Mouse (Mus musculus): ENCODE results near the gene Rorb. TPM values are rescaled to one million over a fixed set of nuclear protein-coding genes. Genes with fewer than 3 reads are reported as not detected.

The Rorb gene
- total RNA-seq, 2 experiments from 2014 or later = 0.61 to 0.70 TPM

DNA sequence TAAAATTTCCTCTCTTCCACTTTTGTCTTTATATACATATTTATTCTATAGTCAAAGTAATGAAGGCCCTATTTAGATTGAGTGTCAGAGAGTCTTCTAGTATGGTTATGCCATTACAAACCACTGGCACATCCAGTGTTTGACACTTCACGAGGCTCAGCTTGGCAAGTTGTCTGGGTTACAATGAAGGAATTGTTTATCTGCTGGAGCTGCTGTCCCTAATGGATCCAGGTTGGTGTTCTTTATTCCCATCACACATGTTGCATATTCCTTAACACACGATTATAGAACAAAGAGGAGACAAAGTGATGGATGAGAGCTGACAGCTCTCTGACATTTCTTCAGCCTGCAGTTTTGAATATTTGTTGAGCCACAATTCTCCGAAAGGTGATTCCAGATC, 77.0 kb downstream of the Rorb start:
- DNase-seq (ENCODE audit: low spot score in 2 of 2) = no peak

DNA sequence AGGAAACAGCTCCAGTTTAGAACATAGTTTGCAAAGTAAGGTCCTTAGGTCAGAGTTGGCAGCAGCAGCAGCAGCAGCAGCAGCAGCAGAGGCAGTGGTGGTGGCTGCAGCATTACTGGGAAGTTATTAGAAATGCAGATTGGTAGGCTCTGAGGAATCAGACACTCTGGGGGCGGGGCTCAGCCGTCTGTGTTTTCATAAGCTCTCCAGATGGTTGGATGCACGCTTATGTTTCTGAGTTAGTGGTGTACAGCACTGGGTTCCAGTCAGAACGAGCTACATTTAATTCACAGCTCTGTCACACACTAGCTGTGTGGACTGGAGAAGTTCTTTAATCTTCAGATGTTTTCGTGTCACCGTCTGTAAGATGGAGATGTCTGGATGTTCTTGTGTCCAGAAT, 105.9 kb downstream of the Rorb start:
- DNase-seq (ENCODE audit: low spot score in 2 of 2) = no peak

DNA sequence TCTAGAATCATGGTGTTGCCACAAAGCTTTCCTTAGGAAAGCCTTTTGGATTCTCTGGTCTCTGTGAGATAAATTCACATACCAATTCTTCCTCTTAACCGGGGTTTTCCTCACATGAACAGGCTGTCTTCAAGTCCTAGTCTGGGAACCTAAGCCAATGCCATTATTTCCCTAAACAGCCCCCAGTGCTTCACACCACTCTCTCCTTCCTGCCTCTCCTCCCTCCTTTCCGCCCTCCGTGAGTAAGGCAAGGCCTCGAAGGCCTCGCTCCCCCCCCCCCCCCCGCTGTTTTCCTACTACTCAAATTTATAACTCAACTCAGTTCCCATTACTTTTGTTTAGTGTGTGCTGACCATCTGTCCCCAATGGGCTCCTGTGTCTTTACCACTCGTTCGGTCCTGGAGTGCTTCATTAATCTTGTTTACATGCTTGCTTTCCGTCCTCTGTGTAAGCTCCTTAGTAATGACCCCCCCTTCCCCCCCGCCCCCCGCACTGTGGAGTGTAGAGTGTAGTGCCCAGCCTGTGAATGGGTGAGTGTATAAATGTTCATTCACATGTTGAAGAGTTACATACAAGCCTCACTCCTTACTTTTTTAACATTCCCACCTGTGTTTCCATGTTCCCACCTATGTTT, 106.9 kb downstream of the Rorb start:
- no peak for DNase-seq (ENCODE audit: low spot score in 2 of 2)

DNA sequence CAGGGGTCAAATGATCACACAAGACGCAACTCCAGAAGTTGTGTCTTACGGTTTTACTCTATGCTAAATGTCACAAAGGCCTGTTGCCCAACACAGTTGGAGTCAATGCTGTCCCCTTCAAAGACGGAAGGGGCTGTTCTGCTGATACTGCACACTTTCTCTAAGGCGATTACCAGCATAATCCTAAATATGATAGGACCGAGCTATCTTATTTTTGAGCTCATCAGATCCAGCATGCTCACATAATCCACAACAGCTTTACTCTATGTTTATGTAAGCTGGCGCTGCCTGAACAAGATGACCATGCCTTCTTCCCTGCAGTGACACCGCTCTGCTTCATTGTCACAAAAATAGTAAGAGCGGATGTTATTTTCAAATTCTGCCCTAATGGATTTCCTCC, 112.0 kb downstream of the Rorb start:
- DNase-seq (ENCODE audit: low spot score in 2 of 2) = no peak

DNA sequence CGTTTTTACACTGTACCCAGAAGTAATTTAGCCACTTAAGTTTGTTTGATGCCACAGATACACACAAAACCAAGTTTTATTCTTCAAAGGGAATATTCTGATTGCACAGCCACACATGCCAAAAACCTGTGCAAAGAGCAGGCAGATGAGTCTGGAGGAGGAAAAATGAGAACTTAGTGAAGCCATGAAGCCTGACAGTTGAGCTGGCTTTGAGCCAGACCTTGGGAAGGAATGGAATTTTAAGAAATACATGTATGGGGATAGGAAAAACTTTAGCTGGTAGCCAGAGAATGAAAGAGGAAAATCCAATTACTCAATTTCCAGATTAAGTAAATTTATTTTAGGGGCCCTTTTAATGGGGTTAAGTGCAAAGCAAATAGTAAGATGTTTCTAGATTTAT, 113.3 kb downstream of the Rorb start:
- DNase-seq (ENCODE audit: low spot score in 2 of 2) = no peak

DNA sequence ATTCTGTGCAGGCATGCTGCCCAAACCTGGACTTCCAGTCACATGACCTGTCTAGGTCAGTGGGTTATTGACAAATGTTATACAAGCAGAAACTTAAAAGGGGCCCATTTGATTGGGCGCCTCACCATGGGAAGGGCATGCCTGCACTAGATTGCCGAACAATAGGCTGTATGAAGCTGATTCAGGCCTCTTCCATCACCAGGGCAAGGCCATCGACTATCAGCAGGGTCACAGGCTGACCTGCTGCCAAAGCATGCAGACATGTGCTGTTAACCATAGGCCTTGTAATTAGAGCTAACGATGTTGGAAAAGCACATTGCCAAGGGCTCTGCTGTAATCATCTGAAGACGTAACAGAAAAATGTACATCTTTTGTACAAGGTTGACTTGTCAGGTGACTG, 131.0 kb downstream of the Rorb start:
- DNase-seq (ENCODE audit: low spot score in 2 of 2) = no peak

DNA sequence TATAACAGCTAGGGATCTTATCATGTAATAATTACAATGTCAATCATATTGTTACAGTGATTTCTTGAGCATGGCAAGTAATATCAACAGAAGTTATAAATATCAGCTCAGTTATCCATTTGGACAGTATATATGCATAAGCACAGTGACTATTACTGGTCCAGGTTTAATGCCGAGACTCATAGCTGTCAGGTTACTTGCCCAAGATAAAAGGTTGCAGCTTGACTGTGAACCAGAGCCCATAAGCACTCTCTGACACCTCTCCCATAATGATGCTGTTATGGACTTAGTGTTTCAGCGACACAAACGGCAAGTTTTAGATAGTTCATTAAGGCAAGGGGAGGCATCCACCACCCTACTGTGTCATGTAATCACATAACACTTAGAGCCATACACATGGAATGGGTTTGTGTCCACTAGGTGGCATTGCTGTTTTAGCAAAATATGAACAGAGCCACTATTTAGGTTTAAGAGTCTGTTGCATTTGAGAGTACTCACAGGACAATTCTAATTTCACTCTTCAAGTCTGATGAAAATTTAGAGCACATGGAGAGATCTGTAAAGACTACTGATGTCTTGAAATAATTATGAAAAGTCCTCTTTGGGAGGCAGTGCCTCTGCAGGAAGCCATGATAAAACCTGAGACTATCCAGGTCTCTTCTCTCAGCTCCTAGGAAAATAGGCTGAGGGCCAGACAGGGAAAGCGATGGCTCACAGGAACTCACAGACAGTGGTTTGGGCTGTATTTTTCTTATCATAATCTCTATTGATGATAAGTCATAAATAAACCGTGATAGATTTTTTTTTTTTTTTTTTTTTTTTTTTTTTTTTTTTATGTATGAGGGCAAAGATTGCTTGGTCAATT, 136.0 kb downstream of the Rorb start:
- DNase-seq (ENCODE audit: low spot score in 2 of 2) = no peak

DNA sequence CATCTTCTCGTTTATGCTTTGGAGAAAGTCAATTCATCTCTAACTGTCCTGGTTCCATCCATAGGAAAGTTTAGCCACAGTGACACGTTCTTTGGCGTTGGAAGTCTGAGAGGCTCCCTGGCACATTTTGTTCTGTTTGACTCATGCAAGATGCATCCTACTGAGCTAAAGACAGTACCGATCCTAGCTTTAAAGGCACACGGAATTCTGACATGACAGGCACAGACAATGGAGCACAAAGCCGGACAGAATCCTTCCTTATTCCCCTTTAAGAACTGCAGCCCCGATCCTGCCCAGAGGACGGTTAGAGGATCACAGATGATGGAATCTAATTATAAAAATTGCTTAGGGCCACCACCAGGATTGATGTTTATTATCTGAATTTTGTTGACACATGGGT, 141.6 kb downstream of the Rorb start:
- no peak for DNase-seq (ENCODE audit: low spot score in 2 of 2)

DNA sequence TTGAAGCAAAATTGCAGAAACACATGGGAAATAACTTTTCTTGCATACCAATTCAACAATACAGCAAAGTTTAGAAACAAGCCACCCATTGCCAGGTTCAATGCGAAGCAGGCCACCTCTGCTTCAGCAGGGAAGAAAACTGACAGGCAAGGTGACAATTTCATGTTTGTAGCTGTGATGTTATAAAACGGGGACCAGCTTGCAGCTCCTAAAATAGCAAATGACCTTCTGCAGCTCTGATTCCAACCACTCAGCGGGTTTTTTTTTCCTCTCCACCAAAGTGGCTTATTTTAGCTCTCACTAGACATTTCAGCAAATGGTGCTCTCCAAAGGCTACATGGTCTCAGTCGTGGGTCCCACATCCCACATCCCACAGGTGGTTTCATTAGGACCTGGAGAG, 143.7 kb downstream of the Rorb start:
- no peak for DNase-seq (ENCODE audit: low spot score in 2 of 2)

DNA sequence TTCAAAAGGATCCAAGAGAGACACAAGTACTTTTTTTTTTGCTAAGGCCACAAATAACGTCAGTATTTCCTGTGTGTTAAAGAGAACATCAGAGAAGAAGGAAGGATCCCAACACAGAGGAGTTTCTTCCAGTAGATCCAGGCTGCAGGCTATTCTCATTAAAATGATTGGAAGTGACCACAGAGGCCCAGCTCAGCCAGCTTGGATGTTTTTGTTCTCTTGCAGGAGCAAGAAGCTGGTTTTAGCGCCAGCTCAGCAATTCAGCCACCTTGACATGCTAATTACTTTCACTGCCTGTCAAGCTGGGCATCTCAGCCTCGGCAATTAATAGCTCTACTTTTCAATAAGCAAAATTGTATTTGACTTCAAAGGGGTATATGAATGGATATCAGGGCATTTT, 151.1 kb downstream of the Rorb start:
- DNase-seq (ENCODE audit: low spot score in 2 of 2) = no peak

DNA sequence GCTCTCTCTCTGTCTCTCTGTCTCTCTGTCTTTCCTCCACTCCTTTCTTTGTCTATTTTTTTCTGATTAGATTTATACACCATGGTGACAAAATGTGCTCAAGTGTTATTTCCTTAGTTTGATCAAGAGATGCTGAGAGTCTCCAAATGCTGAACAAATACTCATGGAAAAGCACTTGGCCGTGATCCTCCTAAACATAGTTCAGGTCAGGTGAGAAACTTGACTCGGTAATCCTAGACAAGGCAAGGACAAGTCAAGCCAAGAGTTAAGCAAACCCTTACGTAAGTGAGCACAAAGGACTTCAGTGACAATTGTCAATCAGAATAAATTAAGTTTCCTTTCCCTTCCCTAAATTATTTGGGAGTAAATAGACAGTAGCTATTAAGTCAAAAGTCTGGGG, 158.2 kb downstream of the Rorb start:
- no peak for DNase-seq (ENCODE audit: low spot score in 2 of 2)

DNA sequence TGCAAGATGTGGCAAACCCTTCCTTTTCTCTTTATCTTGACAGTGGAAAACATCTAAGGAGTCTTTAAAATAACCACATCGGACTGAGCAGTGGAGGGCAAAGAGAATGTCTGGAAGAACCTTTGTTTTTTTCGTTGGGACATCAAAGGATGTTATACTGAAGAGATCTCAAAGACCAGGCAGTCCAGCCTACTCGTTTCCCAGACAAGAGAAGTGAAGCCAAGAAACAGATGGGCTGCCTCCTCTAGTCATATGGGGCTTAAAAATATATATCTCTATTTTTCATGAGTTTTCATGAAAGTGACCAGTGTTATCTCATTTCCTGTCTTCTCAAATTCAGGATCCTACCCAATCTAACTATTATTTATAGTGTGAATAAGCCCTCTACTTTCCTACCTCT, 163.8 kb downstream of the Rorb start:
- no peak for DNase-seq (ENCODE audit: low spot score in 2 of 2)

DNA sequence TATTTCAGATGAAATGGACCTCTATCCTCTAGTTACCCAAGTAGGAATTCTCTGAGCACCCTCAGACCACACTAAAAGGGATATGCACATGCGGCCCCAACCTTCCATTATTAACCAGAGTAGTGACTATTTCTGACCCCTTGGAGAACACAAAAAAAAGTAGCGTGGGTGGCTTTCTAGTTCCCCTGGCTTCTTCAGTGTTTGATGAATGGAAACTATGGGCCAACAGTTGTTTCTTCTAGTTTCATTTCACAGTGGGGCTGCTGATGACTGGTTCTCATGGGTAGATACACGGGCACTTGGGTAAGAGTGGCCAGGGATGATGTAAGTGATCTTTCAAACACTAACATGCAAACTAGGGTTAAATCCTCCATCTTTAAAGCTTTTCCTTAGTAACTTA, 165.7 kb downstream of the Rorb start:
- no peak for DNase-seq (ENCODE audit: low spot score in 2 of 2)

DNA sequence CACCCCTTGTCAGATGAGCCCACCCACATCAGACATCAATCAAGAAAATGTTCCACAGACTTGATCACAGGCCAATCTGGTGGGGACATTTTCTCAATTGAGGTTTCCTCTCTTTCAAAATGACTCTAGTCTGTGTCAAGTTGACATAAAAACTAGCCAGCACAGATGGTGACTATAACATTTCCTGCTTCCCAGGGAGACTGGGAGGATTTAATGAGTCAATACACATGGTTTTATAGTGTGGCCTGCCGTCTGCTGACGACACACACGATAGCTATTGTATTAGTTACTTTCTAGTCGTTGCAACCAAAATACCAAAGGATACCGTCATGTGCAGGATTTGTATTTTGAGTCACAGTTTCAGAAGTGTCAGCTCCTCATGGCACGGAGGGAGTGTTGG, 169.6 kb downstream of the Rorb start:
- no peak for DNase-seq (ENCODE audit: low spot score in 2 of 2)

DNA sequence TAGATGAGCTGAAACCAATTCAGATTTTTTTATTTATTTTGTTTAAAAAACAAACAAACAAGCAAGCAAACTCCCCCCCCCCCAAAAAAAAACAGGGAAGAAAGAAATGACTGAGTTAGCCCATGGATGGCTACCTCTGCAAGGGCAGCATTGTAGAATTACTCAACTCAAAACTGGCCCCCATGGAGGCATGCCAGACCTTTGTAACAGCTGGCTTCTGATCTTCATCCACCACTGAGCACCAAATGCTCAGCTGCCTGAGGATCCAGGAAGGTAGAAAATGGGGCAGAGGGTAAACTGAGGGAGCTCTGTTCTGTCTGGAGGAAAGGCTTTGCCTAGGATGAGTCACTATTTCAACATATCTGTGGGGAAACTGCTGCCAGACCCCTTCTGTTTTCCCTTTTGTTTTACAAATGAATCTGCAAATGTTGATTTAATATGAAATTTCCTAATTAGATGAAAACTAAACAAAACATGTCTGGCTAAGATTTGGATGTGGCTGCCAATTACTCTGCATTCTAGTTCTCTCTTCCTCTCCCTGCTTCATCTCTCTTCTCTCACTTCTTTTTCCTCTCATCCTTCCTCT, 199.1 kb downstream of the Rorb start:
- no peak for DNase-seq (ENCODE audit: low spot score in 2 of 2)

DNA sequence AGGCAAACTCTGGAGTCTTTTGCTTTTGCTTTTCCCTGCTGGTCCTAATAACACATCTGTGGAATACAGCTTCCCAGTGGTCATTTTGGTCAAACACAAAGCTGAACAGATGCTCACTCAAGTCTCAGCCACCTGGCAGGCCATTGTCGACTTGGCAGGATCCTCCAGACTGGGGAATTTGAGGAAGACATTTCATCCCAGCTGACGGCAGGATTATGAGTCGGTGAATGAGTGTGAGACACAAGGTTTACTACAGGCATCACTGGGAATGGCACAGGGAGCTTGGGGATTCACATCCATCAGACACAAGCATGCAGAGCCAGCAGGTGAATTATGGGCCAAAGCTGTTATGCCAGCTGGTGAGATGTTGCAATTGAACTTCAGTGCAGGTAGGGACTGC, 201.4 kb downstream of the Rorb start:
- DNase-seq (ENCODE audit: low spot score in 2 of 2) = no peak

DNA sequence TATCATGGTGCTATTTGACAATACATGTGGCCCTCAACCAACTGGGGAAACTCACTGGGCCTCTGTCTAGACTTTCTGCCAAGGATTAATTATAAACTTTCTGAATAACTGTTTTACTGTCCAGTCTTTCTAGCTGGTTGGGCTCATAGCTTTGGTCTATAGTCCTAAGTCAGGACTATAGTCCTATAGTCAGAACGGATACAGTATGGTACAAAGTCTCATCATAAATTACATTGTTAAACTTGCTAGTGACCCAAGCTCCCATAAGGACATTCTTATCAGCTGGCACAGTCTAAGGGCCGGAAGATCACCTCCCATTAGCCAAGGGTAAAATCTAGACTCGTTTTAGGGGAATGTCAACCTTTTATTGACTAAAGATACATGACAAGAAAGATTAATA, 205.5 kb downstream of the Rorb start:
- DNase-seq (ENCODE audit: low spot score in 2 of 2) = no peak

DNA sequence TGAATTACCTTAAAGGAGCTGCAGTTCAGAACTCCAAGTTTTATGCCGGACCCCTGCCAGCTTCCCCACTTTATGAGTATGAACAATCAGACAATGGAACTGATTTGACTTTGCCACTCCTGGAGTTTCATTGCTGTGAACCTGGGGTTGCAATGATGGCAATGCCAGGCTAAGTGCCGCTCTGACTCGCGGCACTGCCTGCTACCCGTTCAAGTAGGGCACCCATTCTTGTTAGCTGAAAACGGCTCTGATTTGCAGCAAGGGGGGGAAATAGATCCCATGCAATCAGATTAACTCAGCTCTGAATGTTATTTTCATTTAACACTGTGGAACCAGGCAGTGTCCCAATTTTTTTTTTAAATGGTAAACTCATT, 208.3 kb downstream of the Rorb start:
- DNase-seq (ENCODE audit: low spot score in 2 of 2) = no peak

DNA sequence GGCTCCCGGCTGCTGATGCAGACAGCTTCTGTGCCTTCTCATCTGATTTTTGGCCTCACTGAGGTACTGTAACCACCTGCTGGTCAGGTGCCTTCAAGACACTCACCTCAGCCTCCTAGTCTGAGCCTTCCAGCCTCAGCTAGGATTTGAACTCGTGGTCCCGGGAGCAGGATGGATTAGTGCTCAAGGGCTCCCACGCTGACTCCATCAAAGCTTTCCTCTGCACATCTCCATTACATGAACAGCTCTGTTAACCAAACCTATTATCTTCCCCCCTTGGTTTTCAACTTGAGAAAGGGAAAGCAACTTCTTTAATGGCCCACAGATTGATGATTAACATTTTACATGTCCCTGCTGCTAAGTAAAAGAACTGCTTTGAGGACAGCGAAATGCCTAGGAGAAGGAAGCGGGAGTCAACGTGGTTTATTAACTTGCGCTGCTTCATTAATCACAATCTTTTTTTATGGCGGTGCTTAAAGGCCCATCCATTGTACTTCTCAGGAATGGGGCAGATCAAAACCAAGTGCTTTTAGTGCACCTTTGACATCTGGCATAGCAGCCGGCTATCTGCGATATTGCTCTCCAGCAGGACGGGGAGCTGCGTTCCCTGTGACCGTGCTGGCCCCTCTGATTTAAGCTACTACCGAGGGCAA, 208.8 kb downstream of the Rorb start:
- DNase-seq (ENCODE audit: low spot score in 2 of 2) = no peak

DNA sequence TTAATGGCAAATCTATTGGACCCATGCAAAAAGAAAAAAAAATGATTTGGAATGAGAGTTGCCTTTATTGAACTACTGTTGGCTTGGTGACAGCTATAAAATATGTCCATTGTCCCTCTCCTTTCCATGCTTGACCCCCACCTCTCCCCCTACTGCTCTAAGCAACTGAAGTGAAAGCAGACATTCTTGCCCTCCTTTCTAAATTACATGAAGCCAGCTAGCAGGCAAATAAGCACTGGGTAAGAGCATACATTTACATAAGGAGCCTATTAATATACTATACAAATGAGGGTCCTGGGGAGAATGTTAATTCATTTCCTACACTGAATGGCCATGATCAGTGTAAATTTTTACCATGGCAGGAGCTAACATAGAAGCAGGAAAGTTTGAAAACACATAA, 212.8 kb downstream of the Rorb start:
- no peak for DNase-seq (ENCODE audit: low spot score in 2 of 2)

DNA sequence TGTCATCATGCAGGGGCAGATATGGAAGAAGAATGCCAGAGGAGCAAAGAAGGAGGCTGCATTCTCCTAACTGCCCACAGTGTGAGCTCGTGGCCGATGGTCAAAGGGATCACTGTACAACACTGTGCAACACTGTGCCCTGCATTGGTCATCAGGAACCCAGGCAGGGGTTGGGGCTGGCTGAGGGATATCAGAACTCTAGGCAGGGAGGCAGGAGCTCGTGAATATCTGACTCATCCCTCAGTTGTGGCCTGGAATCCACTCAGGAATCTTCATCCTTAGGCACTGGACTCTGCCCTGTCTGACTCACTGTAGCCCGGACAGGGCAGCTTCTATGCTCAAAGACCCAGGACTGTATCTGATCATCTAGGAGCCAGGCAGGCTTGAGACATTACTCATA, 220.8 kb downstream of the Rorb start:
- DNase-seq (ENCODE audit: low spot score in 2 of 2) = no peak

DNA sequence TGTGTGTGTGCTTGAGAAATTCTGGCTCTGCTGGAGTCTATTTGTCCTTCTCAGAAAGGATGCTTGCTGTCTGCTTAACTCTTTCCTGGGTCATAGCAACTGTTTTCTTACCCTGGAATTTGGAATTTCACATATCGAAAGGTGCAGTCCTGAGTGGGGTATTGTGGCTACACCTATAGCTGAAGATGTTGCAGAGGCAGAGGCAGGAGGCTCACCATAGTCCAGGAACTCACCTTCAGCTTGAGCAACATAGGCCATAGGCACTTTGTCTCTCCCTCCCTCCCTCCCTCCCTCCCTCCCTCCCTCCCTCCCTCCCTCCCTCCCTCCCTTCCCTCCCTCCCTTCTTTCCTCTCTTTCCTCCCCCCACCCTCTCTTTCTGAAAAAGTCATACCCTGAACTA, 221.4 kb downstream of the Rorb start:
- DNase-seq (ENCODE audit: low spot score in 2 of 2) = no peak

Measured in gastrocnemius, postnatal 4 days (tissue).